Mouse (Mus musculus): ENCODE results near the gene Dnah1. TPM values are rescaled to one million over a fixed set of nuclear protein-coding genes. Genes with fewer than 3 reads are reported as not detected.

Dnah1 gene
- total RNA-seq, 2 experiments from 2014 or later: 4.6 to 5.8 TPM

DNA sequence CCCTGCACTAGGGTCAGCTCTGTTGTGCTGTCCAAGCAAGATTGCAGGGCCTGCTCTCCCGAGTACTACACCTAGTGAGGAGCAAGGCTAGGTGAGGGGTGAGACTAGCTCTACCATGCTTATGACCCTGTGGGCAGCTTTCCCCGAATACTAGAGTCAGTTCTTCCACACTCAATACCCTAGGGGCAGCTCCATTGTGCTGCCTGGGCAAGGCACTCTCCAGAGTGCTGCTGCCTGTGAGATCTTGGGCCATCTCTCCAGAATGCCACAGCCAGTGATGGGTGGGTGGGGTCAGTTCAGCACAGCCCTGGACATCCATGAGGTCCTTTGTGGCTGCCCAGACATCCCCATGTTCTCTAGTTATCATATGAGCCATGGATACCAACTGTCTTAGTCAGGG lies 6.0 kb upstream of the Dnah1 start:
- Histone ChIP-seq H3K27ac (no peak overlapping the region), H3K4me3 (no peak overlapping the region)
- no peak for TF ChIP-seq CTCF (conservative IDR thresholded peaks at IDR 0.05)
- DNase-seq (ENCODE audit: low spot score in 2 of 2): no peak

- TF ChIP-seq CTCF (conservative IDR thresholded peaks at IDR 0.05): peak; percentile 67
- no peak for DNase-seq (ENCODE audit: low spot score in 2 of 2)
- Histone ChIP-seq H3K27ac (no peak overlapping the region), H3K4me3 (no peak overlapping the region)
Observed at GRCm38 (mm10) chr14:31327681-31328080, 4.0 kb upstream of the Dnah1 start.

DNA sequence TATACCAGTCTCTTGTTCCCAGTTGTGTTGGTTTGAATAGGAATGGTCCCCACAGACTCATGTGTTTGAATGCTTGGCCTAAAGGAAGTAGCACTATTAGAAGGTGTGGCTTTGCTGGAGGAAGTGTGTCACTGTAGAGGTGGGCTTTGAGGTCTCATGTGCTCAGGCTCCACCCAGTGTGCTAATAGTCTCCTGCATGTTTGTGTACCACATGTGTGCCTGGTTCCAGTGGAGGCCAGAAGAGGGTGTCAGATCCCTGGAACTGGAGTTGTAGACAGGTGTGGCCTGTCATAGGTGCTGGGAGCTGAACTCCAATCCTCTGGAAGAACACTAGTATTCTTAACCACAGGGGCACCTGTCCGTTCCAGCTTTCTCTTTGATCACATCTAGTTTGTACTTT lies 3.5 kb upstream of the Dnah1 start:
- H3K27ac ChIP-seq: no peak overlapping the region
- H3K4me3 ChIP-seq: no peak overlapping the region
- no peak for TF ChIP-seq CTCF (conservative IDR thresholded peaks at IDR 0.05)
- DNase-seq (ENCODE audit: low spot score in 2 of 2): no peak

GRCm38 (mm10) chr14:31326770-31327169 lies 3.1 kb upstream of the Dnah1 start:
- Histone ChIP-seq H3K27ac (no peak overlapping the region), H3K4me3 (no peak overlapping the region)
- DNase-seq (ENCODE audit: low spot score in 2 of 2): no peak
- TF ChIP-seq CTCF (conservative IDR thresholded peaks at IDR 0.05): no peak

- TF ChIP-seq CTCF (conservative IDR thresholded peaks at IDR 0.05): peak; percentile 49
- H3K27ac ChIP-seq: no peak overlapping the region
- no peak overlapping the region for H3K4me3 ChIP-seq
- no peak for DNase-seq (ENCODE audit: low spot score in 2 of 2)
Observed at GRCm38 (mm10) chr14:31325551-31325950, 1.9 kb upstream of the Dnah1 start.

DNA sequence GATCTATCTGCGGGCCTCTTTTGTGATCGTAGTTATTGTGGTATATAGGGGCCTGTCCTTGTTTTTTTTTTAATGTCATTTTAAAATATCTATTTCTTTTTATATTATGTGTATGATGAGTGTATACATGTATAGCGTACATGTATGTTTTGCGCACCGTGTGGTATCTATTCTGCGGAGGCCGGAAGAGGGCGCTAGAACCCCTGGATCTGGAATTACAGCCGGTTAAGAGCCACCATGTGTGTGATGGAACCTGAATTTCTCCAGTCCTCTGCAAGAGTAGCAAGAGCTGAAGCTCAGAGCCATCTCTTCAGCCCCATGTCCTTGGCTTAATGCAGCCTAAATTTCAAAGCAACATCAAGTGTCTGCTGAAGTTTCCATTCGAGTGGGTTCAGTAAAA lies 1.2 kb upstream of the Dnah1 start:
- H3K27ac ChIP-seq: no peak overlapping the region

GRCm38 (mm10) chr14:31323189-31323588 lies 507 bp downstream of the Dnah1 start:
- no peak for DNase-seq (ENCODE audit: low spot score in 2 of 2)
- no peak overlapping the region for H3K27ac ChIP-seq
- no peak overlapping the region for H3K4me3 ChIP-seq
- no peak for TF ChIP-seq CTCF (conservative IDR thresholded peaks at IDR 0.05)

More for the DNA sequence above, 1.2 kb upstream of the Dnah1 start:
- no peak for DNase-seq (ENCODE audit: low spot score in 2 of 2)
- peak; percentile 54 for TF ChIP-seq CTCF (conservative IDR thresholded peaks at IDR 0.05)
- no peak overlapping the region for H3K4me3 ChIP-seq

DNA sequence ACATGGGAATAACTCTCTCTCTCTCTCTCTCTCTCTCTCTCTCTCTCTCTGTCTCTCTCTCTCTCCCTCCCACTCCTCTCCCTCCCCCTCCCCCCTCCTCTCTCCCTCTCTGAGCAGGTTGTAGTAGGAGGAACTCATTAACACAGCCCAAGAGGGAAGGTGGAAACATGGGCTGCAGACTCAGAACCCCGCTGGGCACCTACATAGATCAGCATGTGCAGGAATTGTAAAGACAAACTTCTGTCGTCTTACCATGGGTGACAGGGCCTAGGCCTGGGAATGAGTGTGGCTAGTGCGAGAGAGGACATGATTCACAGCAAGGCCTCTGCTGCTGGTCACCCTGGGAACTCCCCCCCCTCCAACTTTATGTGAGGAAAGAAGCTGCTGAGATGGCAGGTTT lies 1.5 kb downstream of the Dnah1 start:
- no peak for DNase-seq (ENCODE audit: low spot score in 2 of 2)
- no peak for TF ChIP-seq CTCF (conservative IDR thresholded peaks at IDR 0.05)

GRCm38 (mm10) chr14:31321181-31321580 lies 2.5 kb downstream of the Dnah1 start:
- no peak for TF ChIP-seq CTCF (conservative IDR thresholded peaks at IDR 0.05)
- H3K27ac ChIP-seq: no peak overlapping the region
- DNase-seq (ENCODE audit: low spot score in 2 of 2): no peak
- H3K4me3 ChIP-seq: no peak overlapping the region

More for the DNA sequence above, 1.5 kb downstream of the Dnah1 start:
- Histone ChIP-seq H3K27ac (no peak overlapping the region), H3K4me3 (no peak overlapping the region)

DNA sequence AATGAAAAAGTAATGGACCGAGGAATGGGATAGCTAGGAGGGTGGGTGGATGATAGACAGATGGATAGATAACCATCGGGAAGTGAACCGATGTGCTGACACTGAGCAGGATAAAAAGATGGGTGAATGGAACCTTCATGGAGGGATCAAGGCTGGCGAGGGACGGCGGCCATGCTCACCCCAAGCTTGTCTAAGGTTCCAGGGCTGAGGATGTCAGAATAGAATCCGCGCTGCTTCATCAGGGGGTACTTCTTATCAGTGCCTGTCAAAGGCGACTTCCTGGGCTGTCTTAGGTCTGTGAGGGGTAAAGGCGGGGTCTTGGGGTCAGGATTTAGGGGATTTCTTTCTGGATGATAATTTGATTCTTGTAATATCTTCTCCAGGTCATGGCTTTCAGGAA lies 4.2 kb downstream of the Dnah1 start:
- DNase-seq (ENCODE audit: low spot score in 2 of 2): no peak
- Histone ChIP-seq H3K4me3 (no peak overlapping the region), H3K27ac (no peak overlapping the region)
- no peak for TF ChIP-seq CTCF (conservative IDR thresholded peaks at IDR 0.05)

GRCm38 (mm10) chr14:31317754-31318153 lies 5.9 kb downstream of the Dnah1 start:
- no peak for DNase-seq (ENCODE audit: low spot score in 2 of 2)
- no peak for TF ChIP-seq CTCF (conservative IDR thresholded peaks at IDR 0.05)
- Histone ChIP-seq H3K4me3 (no peak overlapping the region), H3K27ac (no peak overlapping the region)

DNA sequence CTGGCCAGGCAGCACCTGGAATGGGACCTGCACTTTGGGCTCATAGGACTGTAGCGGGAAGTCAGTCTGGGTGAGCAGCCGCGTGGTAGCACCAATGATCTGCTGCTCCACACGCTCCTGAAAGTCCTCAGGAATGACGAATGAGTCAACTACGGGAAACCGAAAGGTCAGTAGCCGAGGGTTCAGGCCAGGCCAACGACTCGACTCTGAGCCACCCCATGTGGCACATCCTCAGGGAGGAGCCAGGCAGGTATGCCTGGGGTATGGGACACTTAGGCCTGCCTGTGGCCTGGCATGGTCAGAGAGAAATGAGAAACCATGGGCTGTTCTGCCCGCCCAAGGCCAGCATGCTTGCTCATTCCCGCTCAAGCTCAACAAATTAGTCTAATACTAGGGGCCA lies 7.1 kb downstream of the Dnah1 start:
- Histone ChIP-seq H3K4me3 (no peak overlapping the region), H3K27ac (no peak overlapping the region)
- DNase-seq (ENCODE audit: low spot score in 2 of 2): no peak
- TF ChIP-seq CTCF (conservative IDR thresholded peaks at IDR 0.05): no peak

GRCm38 (mm10) chr14:31313192-31313591 lies 10.5 kb downstream of the Dnah1 start:
- DNase-seq (ENCODE audit: low spot score in 2 of 2): no peak
- H3K4me3 ChIP-seq: no peak overlapping the region
- no peak overlapping the region for H3K27ac ChIP-seq
- TF ChIP-seq CTCF (conservative IDR thresholded peaks at IDR 0.05): no peak

- DNase-seq (ENCODE audit: low spot score in 2 of 2): no peak
- TF ChIP-seq CTCF (conservative IDR thresholded peaks at IDR 0.05): no peak
- Histone ChIP-seq H3K27ac (no peak overlapping the region), H3K4me3 (no peak overlapping the region)
Observed at GRCm38 (mm10) chr14:31285728-31286127, 38.0 kb downstream of the Dnah1 start.

- DNase-seq (ENCODE audit: low spot score in 2 of 2): peak; percentile 69 to 88
- peak; percentile 93 for TF ChIP-seq CTCF (conservative IDR thresholded peaks at IDR 0.05)
- Histone ChIP-seq H3K4me3 (no peak overlapping the region), H3K27ac (no peak overlapping the region)
Observed at GRCm38 (mm10) chr14:31272164-31272563, 51.5 kb downstream of the Dnah1 start.
